Mouse (Mus musculus): ENCODE data around the gene Relb.
"Not testable (repeated sequence)": the region's sequence is repeated elsewhere in the genome, so short reads cannot be mapped to it uniquely, and the experiment has no call there.

Relb gene

DNA sequence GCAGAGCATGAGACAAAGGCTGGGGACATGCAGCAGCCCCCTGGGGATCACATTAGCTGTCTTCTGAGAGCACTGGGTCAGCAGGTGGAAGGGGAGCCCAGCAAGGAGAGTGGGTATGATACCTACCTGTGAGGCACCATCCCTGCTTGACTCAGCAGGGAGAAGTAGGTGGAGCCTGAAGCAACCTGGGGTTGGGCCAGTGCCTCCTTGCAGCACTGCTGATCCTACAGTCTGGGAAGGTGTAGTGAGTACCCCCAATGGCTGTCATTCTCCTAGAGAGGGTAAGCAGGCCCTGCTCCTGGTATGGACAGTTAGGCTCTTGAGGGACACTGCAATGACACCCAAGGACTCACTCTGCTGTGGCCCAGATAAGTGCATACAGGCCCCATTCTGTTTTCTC is 3.0 kb upstream of the Relb start:
- no peak for DNase-seq (ENCODE audit: low spot score)

- peak; percentile 95 for DNase-seq (ENCODE audit: low spot score)
These were observed 490 bp downstream of the Relb start for GRCm38 (mm10) chr7:19628536-19629360.

DNA sequence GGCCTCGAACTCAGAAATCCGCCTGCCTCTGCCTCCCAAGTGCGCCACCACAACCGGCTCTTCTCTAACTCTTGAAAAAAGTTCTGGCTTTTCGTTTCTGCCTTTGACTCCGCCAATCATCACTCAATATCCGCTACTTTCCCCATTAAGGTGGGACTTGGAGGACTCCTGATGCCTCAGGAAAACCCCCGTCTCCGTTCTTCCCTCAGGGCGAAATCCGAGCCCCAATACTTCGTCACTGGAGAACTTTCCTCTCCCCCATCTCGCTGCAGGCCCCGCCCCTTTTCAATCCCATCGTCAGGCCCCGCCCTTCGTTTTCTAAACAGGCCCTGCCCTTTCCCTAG is 1.1 kb downstream of the Relb start:
- no peak for DNase-seq (ENCODE audit: low spot score)

DNA sequence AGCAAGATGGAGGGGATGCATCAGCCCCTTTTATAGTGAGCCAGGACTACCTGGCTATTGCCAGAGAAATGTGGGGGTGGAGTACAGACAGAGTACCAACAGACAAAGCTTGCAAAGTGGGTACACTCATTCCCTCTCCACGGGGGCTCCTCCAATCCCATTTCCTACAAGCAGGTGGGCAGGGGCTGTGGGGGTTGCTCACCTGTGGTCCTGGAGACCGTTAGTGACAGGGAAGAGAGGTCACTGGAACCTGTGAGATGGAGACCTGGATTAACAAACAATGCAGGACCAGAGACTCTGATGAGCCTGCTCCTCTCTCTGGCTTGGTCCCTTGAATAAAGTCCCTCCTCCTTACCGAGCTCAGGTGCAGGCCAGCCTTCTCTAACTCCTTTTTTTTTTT is 1.5 kb downstream of the Relb start:
- no peak for DNase-seq (ENCODE audit: low spot score)

DNA sequence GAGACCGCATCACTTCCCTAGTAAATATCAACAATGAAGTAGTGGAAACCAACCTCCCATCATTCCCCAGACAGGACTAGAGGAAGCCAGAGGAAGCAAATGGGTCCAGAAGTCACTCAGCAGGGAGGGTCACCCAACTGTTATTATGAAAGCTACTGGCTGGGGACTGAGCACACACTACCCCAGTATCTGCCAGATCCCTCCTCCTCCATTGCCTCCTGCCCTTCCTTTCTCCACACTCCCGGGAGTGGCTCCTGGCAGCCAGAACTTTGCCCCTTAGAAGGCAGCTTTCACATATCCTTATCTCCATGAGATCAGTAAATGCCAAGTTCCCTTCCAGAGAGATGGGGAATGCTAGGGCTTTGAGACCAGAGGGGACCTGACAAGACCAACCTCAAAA is 5.8 kb downstream of the Relb start:
- DNase-seq (ENCODE audit: low spot score): no peak

DNA sequence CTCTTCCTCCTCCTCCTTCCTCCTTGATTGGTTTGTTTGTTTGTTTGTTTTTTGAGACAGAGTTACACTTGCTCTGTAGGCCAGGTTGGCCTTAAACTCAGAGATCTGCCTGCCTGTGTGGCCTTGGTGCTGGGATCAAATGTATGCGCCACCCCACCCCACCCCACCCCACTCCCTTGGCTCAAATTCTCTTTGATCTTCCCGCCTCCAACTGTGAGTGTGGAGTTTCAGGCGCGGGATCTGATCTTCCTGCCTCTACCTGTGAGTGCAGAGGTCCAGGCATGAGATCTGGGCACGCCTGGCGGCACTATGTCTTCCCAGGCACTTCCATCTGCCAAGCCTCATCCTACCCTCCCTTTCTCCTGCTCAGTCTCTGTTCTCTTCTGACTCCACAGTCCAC is 7.0 kb downstream of the Relb start:
- no peak for DNase-seq (ENCODE audit: low spot score)

DNA sequence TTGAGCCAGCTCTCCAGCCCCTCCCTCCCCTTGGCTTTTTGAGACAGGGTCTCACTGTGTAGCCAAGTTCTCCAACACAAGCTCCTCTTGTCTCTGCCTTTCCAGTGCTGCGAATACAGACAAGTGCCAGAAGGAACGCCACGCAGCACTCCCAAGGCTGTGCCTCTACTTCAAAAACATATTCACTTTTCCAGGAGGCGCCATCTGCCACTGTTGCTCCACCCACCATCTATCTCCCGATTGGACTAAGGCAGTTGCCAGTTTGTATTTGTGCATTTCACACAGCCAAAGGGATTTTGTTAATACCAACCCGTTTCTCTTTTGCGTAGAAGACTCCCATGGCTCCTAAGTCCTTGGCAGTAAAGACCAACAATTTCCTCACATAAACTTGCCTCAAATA is 8.4 kb downstream of the Relb start:
- no peak for DNase-seq (ENCODE audit: low spot score)

DNA sequence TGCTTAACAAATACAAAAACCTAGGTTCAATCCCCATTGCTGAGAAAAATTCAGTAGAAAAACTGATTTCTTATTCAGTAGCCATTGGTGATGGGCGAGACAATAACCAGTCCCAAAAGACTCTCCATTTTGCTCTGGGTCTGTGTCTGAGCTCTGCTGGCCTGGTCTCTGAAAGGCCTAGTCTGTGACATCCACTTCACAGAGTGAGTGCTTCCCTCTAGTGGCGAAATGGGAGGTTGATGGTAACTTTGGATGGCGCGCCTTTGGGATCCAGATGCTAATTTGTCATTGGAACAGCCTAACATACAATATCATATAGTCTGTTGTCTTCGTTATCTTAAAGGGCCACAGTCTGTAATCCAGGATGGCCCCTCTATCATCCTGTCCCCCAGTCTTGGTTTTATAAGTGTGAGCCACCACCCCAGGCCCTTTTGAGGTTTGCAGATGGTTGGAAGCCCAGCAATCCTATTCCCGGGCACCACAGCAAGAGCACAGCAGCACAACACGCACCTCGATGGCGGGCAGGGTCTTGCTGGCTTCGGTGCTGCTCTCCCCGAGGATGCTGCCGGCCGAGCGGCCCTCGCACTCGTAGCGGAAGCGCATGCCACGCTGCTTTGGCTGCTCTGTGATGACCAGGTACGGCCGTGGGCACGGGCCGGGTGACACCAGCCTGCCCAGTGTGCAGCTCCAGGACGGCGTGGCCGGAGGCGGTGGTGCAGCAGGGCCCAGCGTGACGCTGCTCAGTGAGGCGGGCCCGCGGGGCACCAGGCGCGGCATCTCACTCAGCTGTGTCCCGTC is 10.0 kb downstream of the Relb start:
- DNase-seq (ENCODE audit: low spot score): peak; percentile 64

GRCm38 (mm10) chr7:19615036-19615577 is 14.1 kb downstream of the Relb start:
- no peak for DNase-seq (ENCODE audit: low spot score)

- no peak for DNase-seq (ENCODE audit: low spot score)
These were observed 18.3 kb downstream of the Relb start for GRCm38 (mm10) chr7:19610969-19611368.

GRCm38 (mm10) chr7:19609641-19610332 is 19.5 kb downstream of the Relb start:
- DNase-seq (ENCODE audit: low spot score): no peak

GRCm38 (mm10) chr7:19607291-19607690 is 21.9 kb downstream of the Relb start:
- no peak for DNase-seq (ENCODE audit: low spot score)

DNA sequence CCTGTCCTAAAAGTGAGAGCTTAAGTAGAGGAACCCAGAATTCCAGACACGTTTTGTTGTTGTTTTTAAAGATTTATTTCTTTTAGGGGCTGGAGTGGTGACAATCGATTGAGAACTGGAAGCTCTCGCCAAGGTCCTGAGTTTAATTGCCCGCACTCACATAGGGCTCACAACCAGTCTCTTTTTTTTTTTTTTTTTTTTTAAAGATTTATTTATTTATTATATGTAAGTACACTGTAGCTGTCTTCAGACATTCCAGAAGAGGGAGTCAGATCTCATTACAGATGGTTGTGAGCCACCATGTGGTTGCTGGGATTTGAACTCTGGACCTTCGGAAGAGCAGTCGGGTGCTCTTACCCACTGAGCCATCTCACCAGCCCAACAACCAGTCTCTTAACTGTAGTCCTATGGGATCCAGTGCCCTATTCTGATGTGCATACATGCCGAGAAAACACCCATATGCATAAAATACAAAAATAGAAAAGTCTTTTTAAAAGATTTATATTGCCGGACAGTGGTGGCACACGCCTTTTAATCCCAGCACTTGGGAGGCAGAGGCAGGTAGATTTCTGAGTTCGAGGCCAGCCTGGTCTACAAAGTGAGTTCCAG is 24.5 kb downstream of the Relb start:
- not testable (repeated sequence) for DNase-seq (ENCODE audit: low spot score)

DNA sequence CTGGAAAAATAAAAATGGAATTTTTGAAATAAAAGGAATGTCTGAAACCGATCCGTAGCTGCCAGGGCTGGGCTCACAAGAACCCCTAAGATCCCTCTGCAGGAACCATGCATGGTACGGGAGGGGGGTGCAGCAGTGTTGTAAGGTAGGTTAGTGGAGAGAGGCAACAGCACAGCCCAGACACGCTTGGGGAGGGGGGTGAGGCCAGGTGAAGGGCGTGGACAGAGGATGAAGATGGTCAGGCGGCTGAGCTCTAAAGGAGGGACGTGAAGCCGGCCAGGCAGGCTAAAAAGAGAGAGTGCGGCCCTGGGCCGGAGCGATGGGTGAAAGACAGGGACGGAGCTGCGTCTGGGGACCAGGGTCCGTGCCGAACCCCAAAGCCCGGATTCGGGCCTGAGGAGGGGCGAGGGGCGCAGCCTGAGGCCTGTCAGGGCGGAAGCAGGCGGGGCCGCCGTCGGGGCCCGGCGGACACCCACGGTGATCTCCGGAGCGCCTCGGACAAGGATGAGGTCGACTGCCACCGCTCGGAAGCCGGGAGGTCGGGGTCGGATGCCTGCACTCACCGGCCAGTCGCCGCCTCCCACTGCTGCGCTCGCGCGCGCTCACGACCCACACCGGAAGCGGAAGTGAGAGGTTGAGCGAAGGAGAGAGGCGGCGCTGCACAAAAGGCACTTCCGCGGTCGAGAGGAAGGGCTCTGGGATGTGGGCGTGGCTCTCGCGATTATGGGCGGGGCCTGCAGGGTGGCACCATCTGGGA is 25.2 kb downstream of the Relb start, which contains the start of gene Clasrp:
TSS of gene Clasrp (minus strand) at position 638 of the 757 bp plus-strand sequence.
- peak; percentile 97 for DNase-seq (ENCODE audit: low spot score)

GRCm38 (mm10) chr7:19603055-19603454 is 26.2 kb downstream of the Relb start:
- no peak for DNase-seq (ENCODE audit: low spot score)

- no peak for DNase-seq (ENCODE audit: low spot score)
These were observed 28.7 kb downstream of the Relb start for GRCm38 (mm10) chr7:19600562-19600961.

GRCm38 (mm10) chr7:19593061-19593730 is 36.0 kb downstream of the Relb start:
- DNase-seq (ENCODE audit: low spot score): no peak

DNA sequence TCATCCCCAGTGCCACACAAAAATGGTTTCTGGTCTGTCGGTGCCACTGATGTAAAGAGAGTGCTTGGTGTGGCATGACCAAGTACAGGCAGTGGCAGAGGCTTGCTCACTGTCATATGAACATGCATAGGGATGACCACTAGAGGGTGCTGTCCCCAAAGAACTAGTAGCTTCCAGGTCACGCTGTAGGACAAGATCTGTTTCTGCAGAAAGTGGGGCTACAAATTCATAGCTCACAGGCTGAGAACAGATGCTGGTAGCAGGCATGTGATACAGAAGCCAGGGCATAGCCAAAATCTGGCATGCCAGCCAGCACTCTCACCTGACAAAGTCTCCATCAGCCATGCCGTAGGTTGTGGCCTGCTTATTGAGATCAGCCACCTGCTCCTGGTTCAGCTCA is 39.3 kb downstream of the Relb start:
- DNase-seq (ENCODE audit: low spot score): peak; percentile 71

DNA sequence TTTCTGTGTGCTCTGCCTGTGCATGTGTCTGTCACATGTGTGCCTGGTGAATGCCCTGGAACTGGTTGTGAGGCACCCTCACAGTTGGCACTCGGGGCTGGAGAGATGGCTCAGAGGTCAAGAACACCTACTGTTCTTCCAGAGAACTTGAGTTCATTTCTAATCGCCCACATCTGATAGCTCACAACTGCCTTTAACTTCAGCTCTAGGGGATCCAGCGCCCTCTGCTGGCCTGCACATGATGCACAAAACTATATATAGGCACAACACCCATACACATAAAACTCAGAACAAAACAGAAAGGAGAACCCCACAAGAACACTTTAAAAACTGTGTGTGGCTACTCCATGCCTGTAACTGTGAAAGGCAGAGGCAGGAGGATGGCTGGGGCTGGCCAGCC is 40.0 kb downstream of the Relb start:
- DNase-seq (ENCODE audit: low spot score): peak; percentile 57

GRCm38 (mm10) chr7:19586269-19586668 is 43.0 kb downstream of the Relb start:
- DNase-seq (ENCODE audit: low spot score): no peak

- peak; percentile 68 for DNase-seq (ENCODE audit: low spot score)
These were observed 48.6 kb downstream of the Relb start for GRCm38 (mm10) chr7:19580634-19581033.

All from urinary bladder, postnatal 25 days (tissue).